Mouse (Mus musculus) thymus, adult 2 months (tissue): ENCODE measurements around the gene BC051019.

Experiments
- CTCF ChIP-seq: fragments of 200-500 bp; IDR thresholded peaks from 2 replicates; pipeline ENCODE4 v1.5.1; 2012; ENCODE audit warnings: mild to moderate bottlenecking, control low read depth, low read length, moderate library complexity, borderline replicate concordance; ENCODE audit not compliant: control insufficient read depth, poor library complexity, insufficient read depth; ENCODE audit errors: extremely low read depth
- POLR2A ChIP-seq: fragments of 200-500 bp; IDR thresholded peaks from 2 replicates; pipeline ENCODE4 v1.6.1; 2012; ENCODE audit warnings: mild to moderate bottlenecking, low read length, control low read depth, moderate library complexity; ENCODE audit not compliant: control insufficient read depth, poor library complexity, insufficient read depth; ENCODE audit errors: extremely low read depth

DNA sequence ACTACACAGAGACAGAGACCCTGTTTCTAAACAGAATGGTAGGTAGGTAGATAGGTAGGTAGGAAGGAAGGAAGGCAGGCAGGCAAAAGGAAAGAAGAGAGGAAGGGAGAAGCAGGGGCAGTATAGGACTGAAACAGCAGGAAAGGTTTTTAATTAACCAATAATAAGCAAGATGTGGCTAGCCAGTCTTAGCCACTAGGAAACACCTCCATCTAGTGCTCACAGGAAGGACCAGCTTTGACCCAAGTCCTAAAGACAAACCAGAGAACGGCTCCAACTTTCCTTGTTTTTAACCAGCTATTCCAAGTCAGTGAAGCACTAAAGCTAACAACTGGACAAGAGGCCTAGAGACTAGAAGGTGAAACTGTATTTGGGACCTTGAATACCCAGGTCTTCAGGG lies 24.1 kb upstream of the BC051019 start:
- TF ChIP-seq CTCF (no peak), POLR2A (no peak)
